Mouse (Mus musculus) lung, adult 2 months (tissue): ENCODE measurements at regions not wholly inside any gene's neighbourhood (a gene's known extent, or its start where the extent isn't known, plus 50 kb on each side); places are given as distances from the start of the nearest gene placed in this dataset.

Source experiments
- CTCF ChIP-seq: fragments of 200-500 bp; IDR thresholded peaks from 2 replicates; pipeline ENCODE4 v1.5.1; 2011; ENCODE audit warnings: mild to moderate bottlenecking, low read length, control low read depth; ENCODE audit not compliant: insufficient read depth
- POLR2A ChIP-seq: fragments of 200-500 bp; IDR thresholded peaks from 2 replicates; pipeline ENCODE4 v1.6.1; 2011; ENCODE audit warnings: low read depth, mild to moderate bottlenecking, control low read depth, low read length, borderline replicate concordance; ENCODE audit errors: extremely low read depth

DNA sequence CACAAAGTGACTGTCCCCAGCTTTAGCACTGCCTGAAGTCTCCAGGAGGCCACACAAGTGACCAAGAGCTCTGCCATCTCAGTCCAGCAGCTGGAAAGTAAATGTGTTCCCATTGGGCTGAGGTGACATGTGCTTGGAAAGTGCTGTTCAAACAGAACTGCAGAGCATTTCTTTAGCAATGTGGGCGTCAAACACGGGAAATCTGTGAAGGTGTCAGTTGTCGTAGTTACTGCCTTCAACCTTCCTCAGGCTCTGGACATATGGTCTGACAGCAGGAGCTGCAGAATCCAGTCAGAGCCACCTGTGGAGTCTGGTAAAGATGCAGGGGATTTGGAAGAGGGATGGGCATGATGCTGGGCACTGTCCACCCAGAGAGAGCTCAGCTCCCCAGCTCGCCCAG, 158.0 kb downstream of the Matn1 start:
- no peak for TF ChIP-seq CTCF
- no peak for TF ChIP-seq POLR2A
